Mouse (Mus musculus): ENCODE measurements around the gene Rabif. TPM values are rescaled to one million over a fixed set of nuclear protein-coding genes. Genes with fewer than 3 reads are reported as not detected.

The Rabif gene
- total and polyA plus RNA-seq, 3 experiments, result 21.5 to 21.8 TPM; not detected in 1

DNA sequence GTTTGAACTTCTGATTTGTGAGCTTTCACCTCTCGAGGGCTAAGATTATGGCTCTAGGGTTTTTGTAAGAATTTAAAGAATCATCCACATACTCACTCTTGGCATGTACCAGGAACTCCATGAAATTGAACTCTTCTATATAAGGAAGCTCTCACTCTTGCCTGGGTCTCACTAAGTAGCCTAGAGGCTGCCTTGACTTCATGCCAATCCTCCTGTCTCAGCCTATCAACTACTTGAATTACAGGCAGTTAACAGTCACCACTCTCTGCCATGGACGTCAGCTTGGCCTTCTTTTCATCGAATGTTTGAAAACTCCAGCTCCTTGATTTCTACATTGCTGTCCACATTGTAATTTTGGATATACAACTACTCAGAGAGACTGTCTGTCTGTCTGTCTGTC lies 57.9 kb downstream of the Rabif start:
- Histone ChIP-seq H3K27ac (ENCODE audit: control insufficient read depth, low read depth, low read length) (no peak overlapping the region), H3K4me3 (ENCODE audit: control insufficient read depth in 1 of 2, insufficient read depth in 1 of 2, low read depth in 2 of 2, low read length in 2 of 2) (no peak overlapping the region), H3K4me1 (ENCODE audit: control insufficient read depth in 1 of 2, insufficient read depth in 2 of 2, low read length in 2 of 2) (peaks cover 8 to 25% of the 10 kb centered on the region in 2 experiments), H3K79me2 (ENCODE audit: control insufficient read depth, insufficient read depth, low read length, poor library complexity) (peaks cover 3% of the 10 kb centered on the region; the same call in 1 of the 2 replicates), H3K27me3 (ENCODE audit: control insufficient read depth in 1 of 2, insufficient read depth in 2 of 2, low read length in 2 of 2) (no peaks in the 10 kb centered on the region), H3K9ac (ENCODE audit: control insufficient read depth, low read depth, low read length, poor library complexity, severe bottlenecking) (no peak overlapping the region), H3K36me3 (ENCODE audit: control insufficient read depth in 1 of 2, insufficient read depth in 2 of 2, low read length in 2 of 2) (peaks cover 0 to 8% of the 10 kb centered on the region in 2 experiments; a peak in 2 of 4 replicates), H3K9me3 (replicated peaks; ENCODE audit: insufficient read depth, low read length) (no peaks in the 10 kb centered on the region)
- peak; percentile 51 for DNase-seq (ENCODE audit: low read depth, low spot score)
- TF ChIP-seq BHLHE40 (IDR thresholded peaks at IDR 0.05; ENCODE audit: borderline replicate concordance, low read depth, low read length) (no peak), CTCF (IDR thresholded peaks at IDR 0.05 in 2 of 3, conservative IDR thresholded peaks at IDR 0.05 in 1 of 3; ENCODE audit: control insufficient read depth in 1 of 3, insufficient read depth in 1 of 3, low read depth in 2 of 3, low read length in 3 of 3, poor library complexity in 1 of 3, severe bottlenecking in 1 of 3) (no peak), GATA1 (IDR thresholded peaks at IDR 0.05; ENCODE audit: low read depth, low read length) (no peak), RCOR1 (IDR thresholded peaks at IDR 0.05; ENCODE audit: low read depth, low read length) (no peak), ELF1 (IDR thresholded peaks at IDR 0.05; ENCODE audit: low read depth, low read length) (no peak), MYC (IDR thresholded peaks at IDR 0.05; ENCODE audit: low read depth, low read length) (no peak)

DNA sequence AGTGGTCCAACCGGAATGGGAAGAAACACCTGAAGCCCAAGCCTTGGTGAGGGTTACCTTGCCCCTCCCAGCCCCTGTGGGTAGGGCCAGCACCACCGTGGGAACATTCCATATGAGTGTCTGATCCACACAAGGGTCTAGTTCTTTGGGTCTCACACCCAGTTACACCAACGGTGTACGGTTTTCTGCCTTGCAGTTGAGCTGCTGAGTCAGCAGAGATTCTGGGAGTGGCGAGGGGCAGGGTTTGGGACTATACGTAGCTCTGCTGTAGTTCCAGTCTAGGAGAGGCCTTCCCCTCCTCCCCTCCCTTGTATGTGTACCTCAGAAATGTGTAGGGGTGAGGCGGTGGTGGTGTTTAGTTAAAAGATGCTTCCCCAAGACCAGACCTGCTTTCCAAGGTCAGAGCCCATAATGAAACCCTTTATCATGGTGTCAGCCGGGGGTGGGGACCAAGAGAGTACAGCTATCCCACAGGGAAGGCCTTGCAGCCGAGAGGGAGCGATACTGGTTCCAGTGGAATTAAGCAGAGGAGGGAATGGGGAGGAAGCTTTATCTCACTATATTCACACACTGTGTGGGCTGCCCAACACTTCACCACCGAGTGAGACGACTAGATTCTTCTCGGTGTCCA lies 60.9 kb downstream of the Rabif start:
- no peak overlapping the region for H3K4me3 ChIP-seq (ENCODE audit: control insufficient read depth in 1 of 2, insufficient read depth in 1 of 2, low read depth in 2 of 2, low read length in 2 of 2)
- peaks cover 8 to 27% of the 10 kb centered on the region in 2 experiments for H3K4me1 ChIP-seq (ENCODE audit: control insufficient read depth in 1 of 2, insufficient read depth in 2 of 2, low read length in 2 of 2)
- peak; percentile 44 for DNase-seq (ENCODE audit: low read depth, low spot score)
- peaks cover 0 to 10% of the 10 kb centered on the region in 2 experiments; a peak in 2 of 4 replicates for H3K36me3 ChIP-seq (ENCODE audit: control insufficient read depth in 1 of 2, insufficient read depth in 2 of 2, low read length in 2 of 2)
- H3K9me3 ChIP-seq (replicated peaks; ENCODE audit: insufficient read depth, low read length), result no peaks in the 10 kb centered on the region
- H3K27ac ChIP-seq (ENCODE audit: control insufficient read depth, low read depth, low read length), result no peak overlapping the region
- TF ChIP-seq NELFE (IDR thresholded peaks at IDR 0.05; ENCODE audit: low read depth, low read length) (no peak), MAFK (IDR thresholded peaks at IDR 0.05; ENCODE audit: borderline replicate concordance, low read depth, low read length) (peak; percentile 88)
- H3K79me2 ChIP-seq (ENCODE audit: control insufficient read depth, insufficient read depth, low read length, poor library complexity), result peaks cover 7% of the 10 kb centered on the region
- no peaks in the 10 kb centered on the region for H3K27me3 ChIP-seq (ENCODE audit: control insufficient read depth in 1 of 2, insufficient read depth in 2 of 2, low read length in 2 of 2)
- no peak overlapping the region for H3K9ac ChIP-seq (ENCODE audit: control insufficient read depth, low read depth, low read length, poor library complexity, severe bottlenecking)

DNA sequence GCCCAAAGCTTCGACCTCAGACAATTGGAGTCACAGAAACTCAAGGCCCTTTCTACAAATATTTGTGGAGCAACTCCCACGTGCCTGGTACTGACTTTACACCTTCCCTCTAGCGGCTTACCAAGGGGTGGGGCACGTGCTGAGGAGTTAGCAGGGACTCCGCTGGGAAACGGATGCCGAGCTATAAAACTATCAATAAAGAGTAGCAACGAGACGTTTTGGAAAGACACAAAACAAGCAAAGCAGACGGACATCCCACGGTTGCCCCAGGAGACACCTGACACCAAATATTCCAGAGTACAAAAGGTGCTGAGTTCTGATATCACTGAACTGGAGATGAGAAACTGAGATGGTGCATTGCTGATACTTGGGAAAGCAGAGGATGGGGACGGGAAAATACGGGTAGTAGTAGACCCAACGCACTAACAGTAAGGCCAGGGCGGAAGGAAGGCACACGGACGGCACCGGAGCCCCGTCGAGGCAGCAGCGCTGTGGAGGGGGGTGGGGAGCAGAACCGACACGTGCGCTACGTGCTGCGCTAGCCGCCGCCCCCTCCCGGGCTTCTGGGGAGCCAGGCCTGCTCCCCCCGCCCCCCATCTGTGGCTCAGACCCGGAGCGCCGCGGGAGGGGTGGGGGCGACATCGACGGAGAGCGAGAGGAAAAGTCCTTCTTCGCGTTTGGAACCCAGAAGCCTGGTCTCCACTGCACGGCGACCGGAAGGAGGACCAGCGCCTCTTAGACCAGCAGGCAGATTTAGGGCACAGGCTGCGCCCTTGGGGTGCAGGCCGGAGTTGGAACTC lies 61.6 kb downstream of the Rabif start:
- Histone ChIP-seq H3K79me2 (ENCODE audit: control insufficient read depth, insufficient read depth, low read length, poor library complexity) (peaks cover 14% of the 10 kb centered on the region), H3K9me3 (replicated peaks; ENCODE audit: insufficient read depth, low read length) (no peaks in the 10 kb centered on the region), H3K9ac (ENCODE audit: control insufficient read depth, low read depth, low read length, poor library complexity, severe bottlenecking) (peak overlapping the region; percentile 88), H3K36me3 (ENCODE audit: control insufficient read depth in 1 of 2, insufficient read depth in 2 of 2, low read length in 2 of 2) (peaks cover 0 to 10% of the 10 kb centered on the region in 2 experiments; a peak in 2 of 4 replicates), H3K27me3 (ENCODE audit: control insufficient read depth in 1 of 2, insufficient read depth in 2 of 2, low read length in 2 of 2) (no peaks in the 10 kb centered on the region), H3K27ac (ENCODE audit: control insufficient read depth, low read depth, low read length) (peak overlapping the region; percentile 42), H3K4me1 (ENCODE audit: control insufficient read depth in 1 of 2, insufficient read depth in 2 of 2, low read length in 2 of 2) (peaks cover 8 to 27% of the 10 kb centered on the region in 2 experiments), H3K4me3 (ENCODE audit: control insufficient read depth in 1 of 2, insufficient read depth in 1 of 2, low read depth in 2 of 2, low read length in 2 of 2) (peak overlapping the region; percentile 87 to 91)
- peak; percentile 83 for DNase-seq (ENCODE audit: low read depth, low spot score)
- no peak for TF ChIP-seq POLR2A (IDR thresholded peaks at IDR 0.05; ENCODE audit: control insufficient read depth in 1 of 2, insufficient read depth in 1 of 2, low read depth in 1 of 2, low read length in 2 of 2, poor library complexity in 1 of 2)
- TF ChIP-seq KAT2A (conservative IDR thresholded peaks at IDR 0.05; ENCODE audit: low read depth, low read length), result no peak; the same call in 1 of the 2 replicates
- TF ChIP-seq TCF12 (IDR thresholded peaks at IDR 0.05; ENCODE audit: low read depth, low read length), result peak; percentile 29
- no peak for TF ChIP-seq TBP (IDR thresholded peaks at IDR 0.05; ENCODE audit: low read depth, low read length)
- TF ChIP-seq ETS1 (IDR thresholded peaks at IDR 0.05; ENCODE audit: low read depth, low read length), result peak; percentile 48
- no peak for TF ChIP-seq E2F4 (IDR thresholded peaks at IDR 0.05; ENCODE audit: borderline replicate concordance, low read depth, low read length)
- TF ChIP-seq USF1 (IDR thresholded peaks at IDR 0.05; ENCODE audit: low read depth, low read length), result peak; percentile 69
- peak; percentile 90 for TF ChIP-seq MAX (IDR thresholded peaks at IDR 0.05; ENCODE audit: low read length)
- 0 out of 2 replicates have a peak, but pooled peaks have one; percentile 4 for TF ChIP-seq RCOR1 (IDR thresholded peaks at IDR 0.05; ENCODE audit: low read depth, low read length)
- TF ChIP-seq ZNF384 (IDR thresholded peaks at IDR 0.05; ENCODE audit: low read depth, low read length), result no peak
- TF ChIP-seq MAFK (IDR thresholded peaks at IDR 0.05; ENCODE audit: borderline replicate concordance, low read depth, low read length), result no peak
- TF ChIP-seq POLR2AphosphoS5 (IDR thresholded peaks at IDR 0.05; ENCODE audit: borderline replicate concordance, low read depth, low read length), result no peak
- TF ChIP-seq ZMIZ1 (IDR thresholded peaks at IDR 0.05; ENCODE audit: low read depth, low read length), result no peak; the same call in 1 of the 2 replicates
- peak; percentile 53 for TF ChIP-seq SIN3A (IDR thresholded peaks at IDR 0.05; ENCODE audit: low read length)
- no peak for TF ChIP-seq CHD1 (IDR thresholded peaks at IDR 0.05; ENCODE audit: low read depth, low read length)
- peak; percentile 45; the same call in 1 of the 2 replicates for TF ChIP-seq HCFC1 (IDR thresholded peaks at IDR 0.05; ENCODE audit: low read depth, low read length)
- TF ChIP-seq RAD21 (IDR thresholded peaks at IDR 0.05; ENCODE audit: low read depth, low read length), result no peak
- no peak for TF ChIP-seq ELF1 (IDR thresholded peaks at IDR 0.05; ENCODE audit: low read depth, low read length)
- TF ChIP-seq MYC (IDR thresholded peaks at IDR 0.05; ENCODE audit: low read depth, low read length), result 0 out of 2 replicates have a peak, but pooled peaks have one; percentile 51
